Mouse (Mus musculus) hematopoietic multipotent progenitor cell, adult 10-12 weeks (in vitro differentiated cells): Measurements from ENCODE around the gene Gm37596. TPM values are rescaled to one million over a fixed set of nuclear protein-coding genes. Genes with fewer than 3 reads are reported as not detected.

ENCODE experiments used
- polyA plus RNA-seq: library from polyadenylated mRNA; stranded (reverse); fragments of >175 nt; gene quantifications from 2 replicates; pipeline ENCODE4 v1.2.3, GENCODE M21; 2012; ENCODE audit warnings: low replicate concordance

Gm37596 gene
- not detected in 2 replicates for polyA plus RNA-seq

DNA sequence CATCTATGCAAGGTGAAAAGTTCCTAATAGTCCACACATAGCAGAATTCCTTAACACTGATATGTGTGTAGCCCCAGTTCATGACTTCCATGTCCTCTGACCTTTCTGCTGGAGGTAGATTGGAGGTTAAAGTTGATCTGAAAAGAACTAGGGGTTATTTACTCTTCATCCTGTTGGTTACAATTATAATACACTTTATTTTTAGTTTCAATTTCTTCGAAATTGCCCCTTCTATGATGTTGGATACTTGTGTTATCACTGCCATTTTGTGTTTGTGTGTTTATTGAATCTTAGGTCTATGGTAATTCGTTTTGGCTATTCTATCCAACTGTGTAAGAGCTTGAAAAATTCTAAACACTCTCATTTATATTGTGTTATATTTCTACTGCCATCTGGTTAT lies at the start of gene Gm37596:
TSS of gene Gm37596 (minus strand) at position 101 of the 400 bp plus-strand sequence.

DNA sequence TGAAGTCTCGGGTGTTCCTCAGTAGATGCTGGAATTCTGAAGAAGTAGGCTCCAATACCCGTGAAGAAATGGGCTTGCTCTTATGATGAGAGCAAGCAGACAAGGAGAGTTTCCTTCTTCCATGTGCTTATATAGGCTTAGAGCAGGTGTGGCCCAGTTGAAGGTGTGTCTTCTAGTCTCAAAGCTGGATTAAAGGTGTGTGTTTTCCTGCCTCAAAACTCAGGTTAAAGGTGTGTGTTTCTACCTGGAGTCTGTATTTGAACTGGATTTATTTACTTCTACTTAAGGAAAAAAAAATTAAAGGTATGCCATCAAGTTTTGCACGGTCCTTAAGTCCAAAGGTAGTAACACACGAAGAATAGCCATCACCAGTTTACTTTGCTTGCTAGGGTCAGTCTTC lies 16.7 kb downstream of the Gm37596 start, which contains the start of gene Tdpoz1:
TSS of gene Tdpoz1 (minus strand) at position 101 of the 400 bp plus-strand sequence.

DNA sequence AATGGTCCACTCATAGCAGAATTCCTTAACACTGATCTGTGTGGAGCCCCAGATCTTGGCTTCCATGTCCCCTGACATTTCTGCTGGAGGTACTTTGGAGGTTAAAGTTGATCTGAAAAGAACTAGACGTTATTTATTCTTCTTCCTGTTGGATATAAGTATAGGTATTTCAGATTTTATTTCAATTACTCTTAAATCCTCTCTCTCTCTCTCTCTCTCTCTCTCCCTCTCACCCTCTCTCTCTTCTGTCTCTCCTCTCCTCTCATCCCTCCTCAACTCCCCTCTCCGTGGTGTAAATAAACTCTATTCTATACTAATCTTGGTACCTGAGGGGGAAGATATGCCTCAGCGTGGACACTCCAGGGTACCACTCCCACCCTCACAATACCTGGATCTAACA lies 40.3 kb downstream of the Gm37596 start, which contains the start of gene Tdpoz2:
TSS of gene Tdpoz2 (minus strand) at position 101 of the 400 bp plus-strand sequence.

Other genes starting within 250 kb of the Gm37596 start
- gene Tchhl1, start 224.3 kb downstream of the Gm37596 start, polyA plus RNA-seq, result not detected in 2 replicates
- gene S100a11, start 172.6 kb downstream of the Gm37596 start, polyA plus RNA-seq, result 96.4 and 129 TPM in 2 replicates
- gene S100a10, start 138.0 kb downstream of the Gm37596 start, polyA plus RNA-seq, result 33.6 and 230 TPM in 2 replicates
- gene Tdpoz2, start 40.4 kb downstream of the Gm37596 start, polyA plus RNA-seq, result not detected in 2 replicates
- gene Tdpoz1, start 16.8 kb downstream of the Gm37596 start, polyA plus RNA-seq, result not detected in 2 replicates
- not detected in 2 replicates for gene Gm5773, start 79.9 kb upstream of the Gm37596 start, polyA plus RNA-seq
- not detected in 2 replicates for gene Tdpoz4, start 103.3 kb upstream of the Gm37596 start, polyA plus RNA-seq
- not detected in 2 replicates for gene Tdpoz3, start 132.9 kb upstream of the Gm37596 start, polyA plus RNA-seq